Mouse (Mus musculus) spleen, adult 2 months (tissue): ENCODE results near the gene Dlec1.
A peak's percentile ranks its signal among the peaks of the same experiment; 100 is the strongest.

Source experiments
- CTCF ChIP-seq: fragments of 200-500 bp; IDR thresholded peaks from 2 replicates; pipeline ENCODE4 v1.5.1; 2011; ENCODE audit warnings: mild to moderate bottlenecking, inconsistent platforms; ENCODE audit not compliant: insufficient read depth, insufficient read length, insufficient replicate concordance; ENCODE audit errors: extremely low read depth
- POLR2A ChIP-seq: fragments of 200-500 bp; IDR thresholded peaks from 2 replicates; pipeline ENCODE4 v1.6.1; 2011; ENCODE audit warnings: low read depth, low read length, inconsistent platforms

DNA sequence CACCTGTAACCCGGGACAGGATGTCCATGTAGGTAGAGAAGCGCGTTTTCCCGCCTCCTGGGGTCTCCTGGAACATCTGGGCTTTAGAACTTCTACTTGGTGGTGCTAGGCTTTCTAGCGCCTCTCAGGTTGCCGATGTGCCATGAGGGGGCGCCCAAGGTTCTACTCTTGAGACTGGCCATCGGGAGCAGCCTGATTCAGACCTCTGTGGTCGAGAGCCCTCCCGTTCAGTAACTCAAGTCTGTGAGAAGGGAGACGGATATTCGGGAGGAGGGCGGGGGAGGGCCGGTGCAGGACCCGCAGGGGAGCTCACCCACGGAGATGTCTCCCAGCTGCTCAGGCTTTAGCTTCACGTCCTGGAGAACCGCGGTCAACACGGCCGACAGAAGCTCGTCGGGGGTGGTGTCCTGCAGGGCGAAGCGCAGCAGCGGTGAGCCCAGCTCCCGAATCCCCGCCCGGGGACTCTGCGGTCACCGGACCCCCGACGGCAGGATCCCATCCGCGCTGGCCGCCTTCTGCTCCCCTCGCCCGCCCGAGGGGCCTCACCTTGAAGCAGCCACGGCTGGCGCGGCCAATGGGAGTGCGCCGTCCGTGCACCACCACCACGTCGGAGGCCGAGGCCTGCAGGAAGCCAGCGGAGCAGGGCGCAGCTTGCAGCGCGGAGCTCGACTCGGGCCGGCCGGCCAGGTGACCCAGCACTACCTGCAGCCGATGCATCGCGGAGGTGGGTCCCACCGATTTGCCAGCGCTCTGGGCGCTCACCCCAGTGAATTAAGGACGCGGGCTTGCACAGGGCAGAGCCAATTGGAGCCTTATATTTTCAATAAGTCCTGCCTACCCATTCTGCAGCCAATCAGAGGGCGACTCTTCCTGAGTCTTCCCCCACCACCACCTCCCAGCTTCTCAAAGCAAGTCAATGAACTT, 54.3 kb downstream of the Dlec1 start, which contains the start of gene Acaa1b:
- TF ChIP-seq CTCF (peak; percentile 19; the same call in 1 of the 2 replicates), POLR2A (no peak)
